Mouse (Mus musculus) CH12.LX (cell line): ENCODE results near the gene Eif5. TPM values are rescaled to one million over a fixed set of nuclear protein-coding genes. Genes with fewer than 3 reads are reported as not detected.

Experiments
- DNase-seq: peaks from one replicate; pipeline ENCODE4 v3.0.0-alpha.2; 2013; ENCODE audit errors: extremely low read depth
- H3K27ac ChIP-seq: 2 replicates; pipeline ENCODE4 v1.5.1; 2012; ENCODE audit warnings: low read depth, mild to moderate bottlenecking, control low read depth, moderate library complexity; ENCODE audit not compliant: insufficient read depth
- H3K27me3 ChIP-seq: replicated peaks from 2 replicates; pipeline ENCODE3; 2012; ENCODE audit warnings: inconsistent platforms
- H3K36me3 ChIP-seq, 2 experiments: replicated peaks in 1 of 2; 2 replicates each; pipeline versions ENCODE3 to v1.6.1; 2012; ENCODE audit warnings: inconsistent platforms in 1 of 2, low read length in 1 of 2, mild to moderate bottlenecking in 1 of 2, mixed read lengths in 1 of 2, moderate library complexity in 1 of 2; ENCODE audit not compliant: control insufficient read depth in 1 of 2, insufficient read depth in 1 of 2
- H3K4me1 ChIP-seq, 2 experiments: 2 replicates each; pipeline ENCODE4 v1.6.1; 2012; ENCODE audit warnings: inconsistent platforms in 1 of 2, moderate library complexity in 1 of 2; ENCODE audit not compliant: insufficient read depth in 2 of 2, control insufficient read depth in 1 of 2
- H3K4me2 ChIP-seq: 2 replicates; pipeline ENCODE4 v1.6.1; 2012; ENCODE audit warnings: low read depth, mild to moderate bottlenecking, control low read depth; ENCODE audit not compliant: poor library complexity, insufficient read depth, severe bottlenecking
- H3K4me3 ChIP-seq, 3 experiments: fragments of 150-350 bp in 1 of 3; sonication (generic) in 1 of 3; replicated peaks in 1 of 3; 2 replicates each; pipeline versions ENCODE3 to v1.5.1; 2011 to 2012; ENCODE audit warnings: low read depth in 2 of 3, low read length in 2 of 3, mild to moderate bottlenecking in 2 of 3, moderate library complexity in 2 of 3, control low read depth in 1 of 3, improper control_type of control experiment in 1 of 3, inconsistent platforms in 1 of 3, mixed read lengths in 1 of 3; ENCODE audit not compliant: poor library complexity in 1 of 3
- H3K79me2 ChIP-seq: replicated peaks from 2 replicates; pipeline ENCODE4 v1.6.1; 2012; ENCODE audit warnings: mild to moderate bottlenecking, moderate library complexity; ENCODE audit not compliant: control insufficient read depth, poor library complexity, insufficient read depth, severe bottlenecking; ENCODE audit errors: extremely low read depth
- H3K9ac ChIP-seq: 2 replicates; pipeline ENCODE4 v1.6.1; 2012; ENCODE audit warnings: low read depth, mild to moderate bottlenecking, control low read depth, moderate library complexity; ENCODE audit not compliant: insufficient read depth
- H3K9me3 ChIP-seq: replicated peaks from 2 replicates; pipeline ENCODE3; 2012; ENCODE audit warnings: low read length, inconsistent platforms, mixed read lengths
- E2F4 ChIP-seq: IDR thresholded peaks from 2 replicates; pipeline ENCODE4 v1.6.1; 2011; ENCODE audit warnings: low read depth, low read length, improper control_type of control experiment; ENCODE audit not compliant: insufficient replicate concordance
- GABPA ChIP-seq: IDR thresholded peaks from 2 replicates; pipeline ENCODE4 v1.6.1; 2012; ENCODE audit warnings: low read depth, low read length, improper control_type of control experiment, inconsistent platforms; ENCODE audit not compliant: insufficient replicate concordance
- IRF4 ChIP-seq: IDR thresholded peaks from 2 replicates; pipeline ENCODE4 v1.6.1; 2014; ENCODE audit warnings: low read depth, mild to moderate bottlenecking, inconsistent platforms, low read length, improper control_type of control experiment
- JUN ChIP-seq: IDR thresholded peaks from 2 replicates; pipeline ENCODE4 v1.6.1; 2011; ENCODE audit warnings: low read depth, mild to moderate bottlenecking, low read length, improper control_type of control experiment, moderate library complexity; ENCODE audit not compliant: insufficient read depth
- JUND ChIP-seq: conservative IDR thresholded peaks from 2 replicates; pipeline ENCODE4 v1.6.1; 2011; ENCODE audit warnings: low read depth, low read length, improper control_type of control experiment
- MAFK ChIP-seq: IDR thresholded peaks from 2 replicates; pipeline ENCODE4 v1.6.1; 2011; ENCODE audit warnings: low read length, improper control_type of control experiment; ENCODE audit not compliant: insufficient replicate concordance
- MAX ChIP-seq: IDR thresholded peaks from 2 replicates; pipeline ENCODE4 v1.6.1; 2011; ENCODE audit warnings: low read length, improper control_type of control experiment
- MYC ChIP-seq: IDR thresholded peaks from 2 replicates; pipeline ENCODE4 v1.6.1; 2011; ENCODE audit warnings: low read depth, mild to moderate bottlenecking, improper control_type of control experiment, low read length
- POLR2AphosphoS2 ChIP-seq: IDR thresholded peaks from 2 replicates; pipeline ENCODE4 v1.6.1; 2011; ENCODE audit warnings: low read depth, low read length, improper control_type of control experiment
- RCOR1 ChIP-seq: conservative IDR thresholded peaks from 2 replicates; pipeline ENCODE4 v1.6.1; 2012; ENCODE audit warnings: low read depth, mild to moderate bottlenecking, inconsistent platforms, low read length, improper control_type of control experiment
- SIN3A ChIP-seq: IDR thresholded peaks from 2 replicates; pipeline ENCODE4 v1.6.1; 2012; ENCODE audit warnings: low read length, improper control_type of control experiment, inconsistent platforms
- SMC3 ChIP-seq: IDR thresholded peaks from 2 replicates; pipeline ENCODE4 v1.6.1; 2011; ENCODE audit warnings: low read depth, low read length, improper control_type of control experiment
- TCF12 ChIP-seq: IDR thresholded peaks from 2 replicates; pipeline ENCODE4 v1.6.1; 2014; ENCODE audit warnings: low read depth, mild to moderate bottlenecking, inconsistent platforms, low read length, improper control_type of control experiment
- USF2 ChIP-seq: conservative IDR thresholded peaks from 2 replicates; pipeline ENCODE4 v1.6.1; 2011; ENCODE audit warnings: low read depth, low read length, improper control_type of control experiment
- ZMIZ1 ChIP-seq: IDR thresholded peaks from 2 replicates; pipeline ENCODE4 v1.6.1; 2012; ENCODE audit warnings: low read depth, mild to moderate bottlenecking, inconsistent platforms, low read length, improper control_type of control experiment
- ZNF384 ChIP-seq: IDR thresholded peaks from 2 replicates; pipeline ENCODE4 v1.6.1; 2012; ENCODE audit warnings: low read depth, low read length, improper control_type of control experiment, inconsistent platforms
- dilution Hi-C: fragments of 300-500 bp; cut with MboI; formaldehyde crosslinking; loops from 2 replicates; pipeline ENCODE4 v1.14.3; 2020; ENCODE audit warnings: low sequenced_read_pairs; ENCODE audit not compliant: extremely low pct_unique_long_range_greater_than_20kb, extremely low pct_ligation_motif_present
- in situ Hi-C: fragments of 300-500 bp; cut with MboI; formaldehyde crosslinking; loops from 3 replicates; pipeline ENCODE4 v1.14.3; 2019; ENCODE audit warnings: low sequenced_read_pairs, low pct_ligation_motif_present, low pct_unique_long_range_greater_than_20kb, mixed read lengths
- polyA plus RNA-seq: library from polyadenylated mRNA; unstranded; fragments of >175 nt; gene quantifications from 2 replicates; pipeline ENCODE4 v1.2.1, GENCODE M21; 2012; ENCODE audit warnings: low read depth; ENCODE audit not compliant: insufficient read length
- total RNA-seq, 2 experiments: library from RNA; depleted of rRNA; stranded (reverse); fragments of 300-350 nt in 1 of 2; fragments of >200 nt in 1 of 2; gene quantifications; 2 replicates each; pipeline ENCODE4 v1.2.3; 2012 to 2014

Gene Eif5
- total and polyA plus RNA-seq, 3 experiments, result 118 to 284 (median 156) TPM

DNA sequence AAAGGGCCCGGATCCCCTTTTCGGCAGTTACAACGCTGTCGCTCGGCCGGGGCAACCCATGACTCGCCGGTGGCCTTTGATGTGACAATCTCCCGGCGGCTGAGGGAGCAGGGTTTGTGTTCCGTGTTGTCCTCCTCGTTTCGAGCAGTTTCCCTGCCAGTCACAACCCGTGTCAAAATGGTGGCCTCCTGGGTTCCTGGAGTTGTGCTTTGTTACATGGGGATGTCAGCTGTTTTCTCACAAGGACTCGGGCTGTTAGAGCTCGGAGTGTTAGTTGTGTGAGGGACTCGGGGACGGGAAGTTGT lies 1.2 kb downstream of the Eif5 start:
- no peak for DNase-seq
- dilution Hi-C loops, result no loop called here
- Histone ChIP-seq H3K4me3 (peak overlapping the region; percentile 71 to 95 (median 73)), H3K9ac (peak overlapping the region; percentile 93), H3K27ac (peak overlapping the region; percentile 34; the same call in 1 of the 2 replicates), H3K4me1 (peaks cover 7 to 51% of the 10 kb centered on the region in 2 experiments), H3K36me3 (peaks cover 39 to 52% of the 10 kb centered on the region in 2 experiments), H3K27me3 (no peaks in the 10 kb centered on the region), H3K9me3 (no peaks in the 10 kb centered on the region), H3K79me2 (peaks cover 43% of the 10 kb centered on the region), H3K4me2 (peak overlapping the region; percentile 67; the same call in 1 of the 2 replicates)
- in situ Hi-C loops, result no loop called here
- TF ChIP-seq POLR2AphosphoS2 (peak; percentile 88; the same call in 1 of the 2 replicates), IRF4 (no peak), ZMIZ1 (no peak), SMC3 (no peak), RCOR1 (no peak), ZNF384 (no peak)

DNA sequence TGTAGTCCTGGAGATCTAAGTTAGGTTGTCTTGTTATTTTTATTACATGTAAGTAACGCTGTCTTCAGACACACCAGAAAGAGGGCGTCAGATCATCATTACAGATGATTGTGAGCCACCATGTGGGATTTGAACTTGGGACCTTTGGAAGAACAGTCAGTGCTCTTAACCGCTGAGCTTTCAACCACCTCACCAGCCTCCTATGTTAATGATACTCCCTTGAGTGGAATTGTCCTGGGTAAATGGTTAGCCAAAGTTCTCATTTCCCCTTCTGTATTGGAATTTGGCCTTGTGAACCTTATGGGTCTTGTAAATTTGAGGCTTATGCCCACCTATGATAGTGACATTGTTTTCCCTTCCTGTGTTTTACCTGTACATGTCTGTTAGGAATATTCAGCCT lies 9.3 kb downstream of the Eif5 start:
- no peaks in the 10 kb centered on the region for H3K9me3 ChIP-seq
- H3K9ac ChIP-seq, result no peak overlapping the region
- no peaks in the 10 kb centered on the region for H3K27me3 ChIP-seq
- in situ Hi-C loops, result no loop called here
- DNase-seq, result no peak
- peaks cover 0 to 7% of the 10 kb centered on the region in 2 experiments; a peak in 1 of 4 replicates for H3K4me1 ChIP-seq
- dilution Hi-C loops, result no loop called here
- H3K36me3 ChIP-seq, result peaks cover 34 to 56% of the 10 kb centered on the region in 2 experiments
- H3K79me2 ChIP-seq, result peaks cover 9% of the 10 kb centered on the region; the same call in 1 of the 2 replicates
- no peak overlapping the region for H3K4me3 ChIP-seq
- TF ChIP-seq MAX (no peak), JUND (no peak), RCOR1 (no peak), MAFK (no peak), E2F4 (no peak), SIN3A (no peak), TCF12 (no peak), GABPA (no peak), JUN (no peak), IRF4 (no peak), POLR2AphosphoS2 (no peak; the same call in 1 of the 2 replicates), MYC (no peak), USF2 (no peak)
- H3K27ac ChIP-seq, result no peak overlapping the region
- H3K4me2 ChIP-seq, result no peak overlapping the region
